Mouse (Mus musculus): ENCODE data around the gene Frmd8.

GRCm38 (mm10) chr19:5810103-5810839, 64.8 kb downstream of the Frmd8 start:
- TF ChIP-seq HCFC1 (IDR thresholded peaks at IDR 0.05; ENCODE audit: low read depth, low read length), result no peak
- TF ChIP-seq POLR2A (IDR thresholded peaks at IDR 0.05; ENCODE audit: control insufficient read depth in 1 of 2, insufficient read depth in 1 of 2, low read depth in 1 of 2, low read length in 2 of 2, poor library complexity in 1 of 2), result no peak
- TF ChIP-seq TCF12 (IDR thresholded peaks at IDR 0.05; ENCODE audit: low read depth, low read length), result no peak
- no peak for TF ChIP-seq CTCF (IDR thresholded peaks at IDR 0.05 in 2 of 3, conservative IDR thresholded peaks at IDR 0.05 in 1 of 3; ENCODE audit: control insufficient read depth in 1 of 3, insufficient read depth in 1 of 3, low read depth in 2 of 3, low read length in 3 of 3, poor library complexity in 1 of 3, severe bottlenecking in 1 of 3)
- no peak for TF ChIP-seq MAZ (IDR thresholded peaks at IDR 0.05; ENCODE audit: low read depth, low read length)
